Mouse (Mus musculus) layer of hippocampus, adult 9-11 months (tissue): ENCODE results near the gene Nhlh1.

Experiments
- DNase-seq: peaks from one replicate; pipeline ENCODE4 v3.0.0; 2022

Gene Nhlh1

DNA sequence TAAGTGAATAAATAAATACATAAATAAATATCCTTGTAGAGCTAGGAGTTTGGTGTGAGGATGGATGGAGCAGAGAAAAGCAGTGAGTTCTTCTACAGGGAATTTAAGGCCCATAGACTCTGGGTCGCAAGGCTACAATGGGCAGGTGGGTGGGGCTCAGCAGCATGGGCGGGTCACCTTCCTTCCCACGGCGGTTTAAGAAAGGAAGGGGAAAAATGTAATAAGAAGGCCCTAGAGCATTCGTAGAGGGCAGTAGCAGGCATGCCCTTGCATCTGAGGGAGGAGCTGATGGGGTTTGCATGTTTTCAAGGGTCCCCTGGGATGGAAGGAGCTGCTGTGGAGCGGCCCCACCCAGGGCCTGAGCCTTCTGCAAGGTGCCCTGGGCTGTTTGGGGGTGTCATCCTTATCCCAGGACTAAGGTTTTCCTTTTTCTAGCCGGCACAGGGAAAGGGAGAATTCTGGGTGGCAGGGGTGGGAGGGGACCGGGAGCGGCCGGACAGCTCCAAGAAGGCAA is 4.5 kb downstream of the Nhlh1 start:
- DNase-seq, result no peak

DNA sequence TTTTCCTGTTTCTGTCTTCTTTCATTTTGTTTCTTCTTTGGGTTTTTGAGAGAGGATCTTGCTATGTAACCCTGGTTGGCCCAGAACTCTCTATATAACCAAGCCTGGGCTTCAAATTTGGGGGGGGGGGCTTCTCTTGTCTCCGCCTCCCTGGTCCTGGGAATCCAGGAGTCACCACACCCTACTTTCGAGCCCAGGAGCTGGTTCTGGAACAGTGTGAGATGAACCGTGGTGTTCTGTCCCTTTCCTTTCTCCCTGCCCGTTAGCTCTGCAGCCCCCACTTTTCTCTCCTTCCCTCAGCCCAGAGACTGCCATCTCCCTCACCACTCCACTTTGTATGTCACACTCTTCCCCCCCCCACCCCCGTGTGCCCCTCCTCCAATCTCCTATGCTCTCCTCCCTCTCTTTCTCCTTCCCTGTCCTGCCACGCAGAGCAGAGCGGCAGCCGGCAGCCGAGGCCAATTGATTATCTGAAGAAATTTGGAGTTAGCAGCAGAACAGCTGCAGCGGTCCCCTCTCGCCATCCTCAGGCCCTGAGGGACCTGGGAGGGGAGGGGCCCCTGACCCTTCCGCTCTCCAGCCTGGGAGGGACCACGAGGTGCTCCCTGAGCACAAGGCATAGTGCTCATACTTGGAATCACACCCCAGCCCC is 8.1 kb downstream of the Nhlh1 start:
- DNase-seq, result no peak

DNA sequence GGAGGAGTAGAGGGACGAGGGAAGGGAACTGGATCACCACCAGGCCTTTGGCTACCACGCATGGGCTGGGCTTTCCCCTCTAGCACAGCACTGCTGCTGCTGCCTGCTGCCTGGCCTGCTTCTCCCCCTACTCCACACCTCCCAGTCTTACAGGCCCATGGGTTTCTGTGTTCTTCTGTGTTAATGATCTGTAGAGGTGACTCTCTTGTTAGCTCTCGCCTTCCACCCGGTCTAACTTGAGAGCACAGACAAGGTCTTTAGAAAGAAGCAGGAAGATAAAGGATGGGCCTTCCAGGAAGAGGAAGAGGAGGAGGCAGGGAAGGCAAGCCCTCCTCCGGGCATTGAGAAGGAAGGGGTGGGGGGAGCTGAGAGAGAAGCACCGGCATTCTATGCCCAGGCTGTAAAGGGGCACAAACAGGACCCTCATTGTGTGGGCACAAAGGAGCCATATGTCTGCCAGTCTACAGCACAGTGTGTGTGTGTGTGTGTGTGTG is 9.1 kb downstream of the Nhlh1 start:
- DNase-seq, result no peak

DNA sequence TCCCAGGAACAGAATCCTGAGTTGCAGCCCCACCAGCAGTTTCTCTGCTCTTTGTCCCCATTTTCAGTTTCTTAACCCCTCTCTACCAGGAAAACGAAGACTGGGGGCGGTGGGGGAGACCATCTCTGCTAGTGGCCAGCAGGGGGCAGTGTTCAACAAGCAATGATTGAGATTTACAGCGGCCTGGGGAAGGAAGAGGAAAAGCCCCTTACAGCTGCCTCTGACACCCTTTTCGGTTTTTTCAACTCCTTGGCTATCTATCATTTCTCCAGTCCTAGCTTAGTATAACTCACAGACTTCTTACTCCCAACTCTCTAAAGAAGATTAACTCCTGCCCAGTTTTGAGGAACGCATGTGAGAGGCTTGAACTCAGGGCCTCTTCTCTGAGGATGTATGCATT is 10.4 kb downstream of the Nhlh1 start:
- no peak for DNase-seq

DNA sequence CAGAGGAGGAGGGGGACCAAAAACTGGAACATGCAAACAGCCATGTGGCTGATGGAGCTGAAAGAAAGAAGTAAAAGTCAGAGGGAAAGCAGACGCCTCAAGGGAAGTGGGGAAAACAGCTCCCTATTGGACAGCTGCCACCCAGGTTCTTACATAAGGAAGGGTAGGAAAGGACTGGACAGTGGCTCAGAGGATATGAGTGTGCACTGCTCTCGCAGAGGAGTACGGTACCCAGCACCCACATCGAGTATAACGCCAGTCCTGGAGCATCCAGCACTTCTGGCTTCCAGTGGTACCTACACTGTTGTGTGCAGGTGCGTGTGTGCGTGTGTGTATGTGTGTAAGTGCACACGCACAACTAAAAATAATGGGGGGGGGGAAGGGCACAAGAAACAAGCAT is 11.0 kb downstream of the Nhlh1 start:
- DNase-seq, result no peak

DNA sequence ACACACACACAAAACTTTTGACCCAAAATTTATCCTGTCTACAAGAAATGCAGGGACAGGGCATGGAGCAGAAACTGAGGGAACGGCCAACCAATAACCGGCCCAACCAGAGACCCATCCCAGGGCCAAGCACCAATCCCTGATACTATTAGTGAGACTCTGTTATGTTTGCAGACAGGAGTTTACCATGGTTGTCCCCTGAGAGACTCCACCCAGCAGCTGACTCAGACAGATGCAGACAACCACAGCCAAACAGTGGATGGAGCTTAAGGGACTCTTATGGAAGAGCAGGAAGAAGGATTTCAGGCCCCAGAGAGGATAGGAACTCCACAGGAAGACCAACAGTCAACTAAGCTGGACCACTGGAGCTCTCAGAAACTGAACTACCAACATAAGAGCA is 27.5 kb downstream of the Nhlh1 start:
- no peak for DNase-seq

DNA sequence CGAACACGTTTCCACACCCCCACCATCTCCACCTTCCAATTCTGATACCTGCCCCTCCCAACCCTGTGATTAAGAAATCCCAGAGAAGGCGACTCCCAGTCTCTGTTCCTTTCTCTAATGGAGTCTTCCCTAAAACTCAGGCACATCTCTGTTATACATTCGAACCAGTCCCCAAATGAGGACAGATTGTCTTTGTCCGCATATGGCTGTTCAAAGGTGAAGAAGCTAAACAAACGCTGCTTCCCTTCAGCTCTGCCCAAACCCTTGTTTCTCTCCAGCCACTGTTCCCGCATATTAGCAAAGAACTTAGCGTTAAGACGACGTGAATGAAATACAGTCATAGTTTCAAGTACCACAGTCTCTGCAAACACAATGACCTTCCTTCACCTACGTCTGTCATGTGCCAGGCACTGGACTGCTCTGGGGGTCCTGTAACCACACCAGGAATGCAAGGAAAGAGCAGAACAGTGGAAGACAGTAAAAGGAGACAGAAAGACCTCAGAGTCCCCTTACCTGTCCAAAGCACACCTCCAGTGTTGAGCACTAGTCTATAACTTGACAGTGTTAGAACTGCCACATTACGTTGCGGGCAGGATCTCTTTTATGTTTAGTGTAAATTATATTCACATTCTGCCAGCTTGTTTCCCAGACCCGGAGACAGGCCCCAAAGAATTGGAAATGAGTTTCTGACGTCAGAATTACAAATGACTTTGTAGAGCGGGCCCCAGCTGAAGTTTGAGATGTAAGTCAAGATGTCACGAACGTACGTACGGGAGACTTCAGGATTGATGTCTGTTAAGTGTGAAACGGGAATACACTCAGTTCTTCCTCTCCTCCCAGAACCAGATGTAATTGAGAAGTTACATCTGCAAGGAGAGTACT is 28.7 kb downstream of the Nhlh1 start, which contains the start of gene Vangl2:
Gene Vangl2 (minus strand): TSS at position 51 of the 882 bp plus-strand sequence.
- no peak for DNase-seq

DNA sequence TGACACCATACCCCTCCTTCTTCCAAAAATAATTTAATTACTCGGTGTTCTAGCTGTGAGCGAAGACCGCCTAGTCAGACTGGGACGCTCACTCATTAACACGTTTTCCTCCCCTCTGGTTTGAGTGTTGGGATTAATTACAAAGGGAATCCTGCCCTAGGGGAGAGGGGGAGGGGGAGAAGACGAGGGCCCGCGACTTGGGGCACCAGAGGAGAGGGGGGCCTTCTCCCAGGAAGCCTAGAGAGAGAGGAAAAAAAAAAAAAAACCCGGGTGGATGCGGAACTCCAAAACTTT is 29.6 kb downstream of the Nhlh1 start:
- no peak for DNase-seq

DNA sequence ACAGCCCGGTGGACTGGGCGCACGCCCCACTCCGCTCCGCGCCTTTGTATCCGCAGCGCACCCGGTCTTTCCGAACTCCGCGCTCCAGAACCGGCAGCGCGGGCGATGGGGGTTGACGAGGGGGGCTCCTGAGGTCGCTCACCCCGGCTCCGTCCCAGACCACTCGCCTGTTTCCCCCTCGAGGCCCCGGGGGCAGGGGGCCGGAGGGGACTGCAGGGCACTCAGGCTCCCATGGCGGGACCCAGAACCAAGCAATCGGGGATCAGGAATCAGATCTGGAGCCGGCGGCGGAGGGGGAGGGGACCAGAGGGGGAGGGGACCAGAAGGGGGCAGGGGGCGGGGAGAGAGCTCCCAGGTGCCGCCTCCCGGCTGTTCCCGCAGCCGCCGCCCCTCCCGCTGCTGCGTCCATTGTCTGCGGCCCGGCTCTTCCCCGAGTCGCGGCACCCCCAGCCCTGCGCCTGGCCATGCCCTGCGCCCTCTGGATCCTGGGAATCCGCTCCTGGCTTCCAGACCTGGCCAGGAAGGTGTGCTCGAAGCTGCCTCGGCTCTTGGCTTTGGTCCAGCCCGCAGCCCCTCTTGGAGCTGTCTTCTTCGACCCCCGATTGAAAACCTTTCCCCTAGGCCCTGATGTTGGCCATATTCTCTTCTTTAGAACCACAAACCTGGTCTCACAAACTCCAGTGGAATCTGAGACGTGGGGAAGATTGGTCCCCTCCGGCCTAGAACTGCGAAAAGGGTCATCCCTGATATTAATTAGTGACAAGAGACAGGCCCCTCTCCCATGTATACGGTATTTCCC is 30.2 kb downstream of the Nhlh1 start:
- peak; percentile 77 for DNase-seq

DNA sequence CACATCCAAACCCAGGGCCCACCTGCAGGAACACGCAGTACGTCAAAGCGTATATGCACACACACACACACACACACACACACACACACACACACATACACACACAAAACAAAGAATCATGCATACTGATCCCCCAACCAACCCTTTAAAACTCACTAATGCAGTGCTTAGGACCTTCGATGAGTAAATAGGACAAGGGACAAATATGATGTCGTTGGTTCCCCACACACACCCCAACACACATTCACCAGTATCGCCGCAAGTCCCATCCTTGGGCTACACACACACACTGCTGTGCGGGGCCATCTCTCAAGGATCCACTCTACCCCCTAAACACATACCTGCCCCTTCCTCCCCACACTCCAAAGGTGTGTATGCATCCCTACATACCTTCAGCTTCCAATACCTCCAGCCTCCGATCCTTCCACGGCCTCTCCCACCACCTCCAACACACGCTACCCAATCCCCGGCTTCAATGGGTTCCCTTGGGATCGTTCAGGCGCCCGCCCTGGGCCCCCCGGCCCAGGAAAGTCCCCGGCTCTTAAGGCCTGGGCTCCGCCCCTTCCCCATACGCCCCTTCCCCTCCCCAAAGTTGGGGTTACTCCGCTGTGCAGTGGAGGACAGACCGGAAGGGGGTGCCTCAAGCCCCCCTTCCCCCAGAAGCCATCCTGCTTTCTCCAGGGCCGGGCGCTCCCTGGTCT is 31.0 kb downstream of the Nhlh1 start:
- no peak for DNase-seq

DNA sequence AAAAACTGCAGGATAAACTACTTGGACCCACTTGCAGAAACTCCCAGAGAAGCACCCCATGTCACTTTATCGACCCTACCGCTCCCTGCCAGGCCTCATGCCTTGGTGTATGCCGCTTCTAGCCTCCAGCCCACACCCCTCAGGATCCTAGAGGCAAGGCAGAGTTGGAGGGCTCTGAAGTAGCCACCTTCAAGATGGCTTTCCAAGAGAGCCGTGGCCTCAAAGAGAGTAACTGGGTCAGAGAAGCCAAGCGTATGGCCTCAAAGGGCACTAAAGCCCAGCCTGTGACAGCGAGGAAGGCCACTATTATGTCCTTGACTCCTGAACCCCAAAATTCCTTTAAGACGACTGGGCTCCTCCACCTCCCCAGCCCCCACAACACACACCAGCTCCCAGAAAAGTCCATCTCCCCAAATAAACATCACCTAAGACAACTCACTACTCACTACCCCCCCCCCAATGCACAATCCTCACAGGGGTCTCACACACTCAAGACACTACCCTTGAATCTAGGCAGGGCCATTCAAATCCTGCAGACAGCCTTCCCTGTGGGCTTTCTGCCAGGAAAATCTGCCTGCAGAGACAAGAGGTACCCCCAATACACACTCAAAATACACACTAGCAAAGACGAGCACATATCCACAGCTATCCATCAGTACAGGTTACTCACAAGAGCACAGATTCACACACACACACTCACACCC is 32.0 kb downstream of the Nhlh1 start:
- DNase-seq, result no peak

DNA sequence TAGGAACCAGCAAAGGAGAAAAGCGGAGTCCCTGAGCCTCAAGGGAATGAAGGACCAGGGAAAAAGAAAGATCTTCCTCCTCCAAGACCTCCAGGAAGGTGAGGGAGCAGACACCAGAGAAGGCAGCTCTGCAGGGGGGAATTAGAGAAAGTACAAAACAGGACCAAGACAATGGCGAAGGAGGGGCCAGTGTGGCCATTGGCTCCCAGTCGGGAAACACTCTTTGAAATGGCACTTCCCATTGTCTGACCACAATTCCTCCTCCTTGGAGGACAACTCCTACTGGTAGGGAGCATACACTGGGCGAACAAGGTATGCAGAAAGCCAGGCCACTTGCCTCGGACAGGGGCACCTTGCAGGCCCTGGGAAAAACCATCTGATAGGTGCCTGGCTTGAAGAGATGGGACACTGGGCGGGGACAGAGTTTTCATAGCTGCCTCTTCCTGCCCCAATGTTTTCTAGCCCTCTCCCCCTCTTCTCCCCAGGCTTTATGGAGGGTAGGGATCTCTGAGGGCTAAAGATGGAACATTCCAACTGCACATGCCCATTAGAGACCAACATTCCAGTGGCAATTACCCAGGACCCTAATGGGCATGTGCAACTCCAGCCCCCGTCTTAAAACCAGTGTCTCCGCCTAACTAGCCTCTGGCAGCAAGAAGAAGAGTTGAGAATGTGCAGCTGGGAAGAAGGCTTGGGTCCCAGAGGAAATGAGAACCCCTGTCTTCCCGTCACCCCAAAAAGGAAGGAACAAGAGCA is 33.1 kb downstream of the Nhlh1 start:
- no peak for DNase-seq

DNA sequence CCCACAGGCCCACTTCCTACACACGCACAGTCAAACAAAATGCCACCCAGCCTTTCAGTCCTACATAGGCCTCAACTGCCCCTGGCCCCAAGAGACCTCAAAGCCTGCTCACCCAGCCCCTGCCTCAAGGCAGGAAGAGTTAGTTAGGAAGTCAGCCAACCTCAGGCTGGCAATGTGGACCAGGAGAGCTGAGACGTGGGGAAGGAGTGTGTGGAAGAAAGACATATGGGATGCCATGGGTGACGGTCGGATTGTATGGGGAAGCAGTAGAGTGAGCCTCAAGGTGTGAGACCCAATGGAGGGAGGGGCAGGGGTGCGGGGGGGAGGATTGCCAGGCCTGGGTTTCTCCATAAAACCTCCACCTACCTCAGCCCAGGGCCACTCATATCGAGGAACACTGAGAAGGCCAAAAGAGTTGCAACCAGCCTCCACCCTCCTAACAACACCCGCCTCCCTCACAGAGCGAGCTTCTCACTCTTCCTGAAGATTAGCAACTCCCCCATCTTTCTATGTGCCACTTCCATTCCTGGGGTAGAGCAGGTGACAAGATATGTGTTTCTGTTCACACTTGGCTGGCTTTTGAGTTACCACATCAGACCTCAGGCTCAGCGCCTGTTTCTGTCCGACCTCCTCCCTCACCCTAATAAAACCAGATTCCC is 37.4 kb downstream of the Nhlh1 start:
- DNase-seq, result no peak

DNA sequence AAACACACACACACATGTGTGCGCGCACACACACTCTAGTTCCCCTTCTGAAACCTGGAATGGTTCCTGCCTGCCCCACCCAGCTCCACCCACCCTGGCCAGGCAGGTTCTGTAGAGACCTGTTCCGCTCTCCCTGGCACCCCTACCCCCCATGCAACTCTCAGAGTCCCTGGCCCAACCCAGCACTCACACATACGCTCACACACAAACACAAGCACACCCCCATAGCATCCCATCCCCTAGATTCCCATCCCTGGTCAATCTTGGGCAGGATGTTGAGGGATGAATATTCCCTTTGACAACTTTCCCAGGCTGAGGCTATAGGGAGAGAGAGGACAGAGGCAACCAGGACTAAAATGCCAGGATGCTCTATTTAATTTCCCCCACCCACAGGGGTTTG is 38.0 kb downstream of the Nhlh1 start:
- DNase-seq, result no peak

DNA sequence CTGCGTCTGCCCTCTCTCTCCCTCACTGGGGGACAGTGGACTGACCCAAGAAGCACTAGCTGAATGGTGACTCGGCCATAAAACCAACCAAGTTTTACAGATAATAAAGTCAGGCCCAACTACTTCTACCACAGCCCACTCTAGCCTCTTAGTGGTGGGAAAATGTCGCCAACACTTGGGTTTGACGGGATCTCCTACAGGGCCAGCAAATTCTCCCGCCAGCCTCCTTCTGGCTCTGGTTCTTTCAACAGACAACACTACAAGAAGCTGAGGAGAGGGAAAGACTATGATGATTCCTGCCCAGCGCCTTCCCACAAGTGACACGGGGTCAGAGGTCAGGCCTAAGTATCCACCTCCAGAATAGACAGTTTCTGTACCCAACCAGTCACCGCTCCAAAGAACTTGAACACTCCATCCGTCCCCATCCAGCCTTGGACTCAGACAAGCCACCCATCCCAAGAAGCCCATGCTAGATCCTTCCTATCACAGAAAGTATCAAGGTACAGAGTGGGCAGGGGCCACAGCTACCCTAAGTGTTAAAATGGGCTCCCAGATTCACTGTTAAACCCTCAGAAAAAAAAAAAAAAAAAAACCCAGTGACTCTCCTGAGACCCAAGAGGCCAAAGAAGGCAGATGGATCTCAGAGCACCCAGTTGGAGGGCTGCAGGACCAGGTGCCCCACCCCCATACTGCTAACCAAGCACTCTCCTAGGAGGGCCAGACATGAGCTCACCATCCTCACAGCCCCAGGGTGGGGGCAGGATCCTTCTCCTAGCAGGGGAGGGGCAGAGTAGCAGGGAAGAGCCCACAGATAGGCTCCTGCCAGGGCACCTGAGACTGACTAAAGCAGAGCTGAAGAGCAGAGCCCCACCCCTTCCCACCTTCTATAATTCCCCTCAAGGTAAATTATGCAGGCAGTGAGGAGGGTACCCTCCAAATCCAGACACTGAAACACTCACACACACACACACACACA is 38.7 kb downstream of the Nhlh1 start:
- no peak for DNase-seq

DNA sequence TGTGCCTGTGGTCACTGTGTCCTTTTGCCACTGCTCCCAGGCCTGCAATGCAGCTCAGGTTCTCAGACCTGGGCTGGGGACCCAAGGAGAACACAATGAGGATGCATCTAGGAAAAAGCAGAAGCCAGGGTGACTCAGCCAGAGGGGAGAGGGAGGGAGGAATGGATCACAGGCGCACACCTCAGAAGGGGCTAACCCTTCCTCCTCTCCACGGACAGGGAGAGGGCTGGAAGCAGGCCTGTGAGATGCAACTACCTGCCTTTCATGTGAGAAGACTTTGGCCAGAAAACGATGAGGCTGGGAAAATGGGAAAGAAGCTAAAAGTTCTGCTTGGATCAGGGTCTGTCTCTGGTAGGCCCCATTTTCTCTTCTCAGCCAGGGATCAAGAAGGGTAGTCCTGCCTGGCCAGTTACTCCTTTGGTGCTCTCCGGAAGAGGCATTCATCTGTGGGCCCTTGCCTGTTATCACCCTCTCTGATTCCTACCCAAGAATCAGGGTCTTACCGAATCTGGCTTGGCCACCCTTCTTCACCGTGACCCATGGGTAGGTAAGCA is 39.8 kb downstream of the Nhlh1 start:
- DNase-seq, result no peak

DNA sequence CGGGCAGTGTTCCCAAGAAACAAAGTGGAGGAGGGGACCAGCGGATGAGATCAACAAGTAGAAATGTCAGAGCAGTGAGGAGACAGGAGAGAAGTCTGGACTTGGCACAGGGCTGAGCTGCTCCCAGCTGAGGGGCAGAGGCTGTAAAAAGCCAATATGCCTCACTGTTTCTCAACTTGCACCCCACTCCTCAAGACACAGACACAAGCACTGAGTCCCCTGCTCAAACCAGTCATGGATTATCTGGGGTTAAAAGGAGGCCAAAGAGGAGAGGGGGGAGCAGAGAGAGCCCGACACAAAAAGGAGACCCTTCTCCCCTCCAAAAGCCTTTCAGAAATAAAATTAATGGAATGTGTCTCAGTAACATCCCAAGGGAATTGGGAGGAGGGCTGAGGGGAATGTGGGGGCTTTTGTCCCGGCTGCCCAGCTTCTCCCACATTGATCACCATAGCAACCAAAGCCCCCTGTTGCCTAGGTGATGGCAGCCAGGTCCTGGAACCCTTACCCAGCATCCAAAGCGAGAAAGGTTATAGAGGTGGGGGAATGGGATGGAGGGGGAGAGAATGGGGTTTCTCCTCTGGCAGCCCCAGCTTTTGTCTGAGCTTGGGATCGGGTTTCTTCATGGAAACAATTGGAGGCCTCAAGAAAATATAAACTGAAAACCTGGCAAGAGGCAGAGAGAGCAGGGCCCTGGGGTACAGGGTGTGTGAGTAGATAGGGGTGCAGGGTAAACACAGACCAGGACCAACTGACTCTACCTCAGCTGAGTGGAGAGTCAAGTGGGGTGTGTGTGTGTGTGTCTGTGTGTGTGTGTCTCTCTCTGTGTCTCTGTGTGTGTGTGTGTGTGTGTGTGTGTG is 40.5 kb downstream of the Nhlh1 start:
- DNase-seq, result no peak

DNA sequence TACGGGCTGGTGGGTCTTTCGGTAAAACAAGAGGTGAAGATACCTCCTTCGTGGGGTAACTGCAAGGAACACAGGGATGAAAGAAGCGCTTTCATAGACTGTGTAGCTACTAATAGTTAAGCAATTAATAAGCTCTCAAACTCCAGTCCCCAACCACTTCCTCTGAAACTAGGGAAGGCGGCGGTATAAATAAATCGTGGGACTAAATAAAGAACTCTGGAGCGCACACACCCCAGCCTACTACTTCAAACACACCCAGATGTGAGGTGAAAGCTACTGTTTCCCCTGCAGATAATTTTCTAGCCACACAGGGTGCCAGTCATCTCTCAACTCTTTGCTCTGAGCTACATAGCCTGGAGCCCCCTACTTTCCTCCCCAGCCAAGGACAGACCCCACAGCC is 41.3 kb downstream of the Nhlh1 start:
- DNase-seq, result no peak
